Mouse (Mus musculus) embryonic facial prominence, embryonic 14.5 days (tissue): ENCODE data around the gene Mta1. TPM values are rescaled to one million over a fixed set of nuclear protein-coding genes. Genes with fewer than 3 reads are reported as not detected.
A peak's percentile ranks its signal among the peaks of the same experiment; 100 is the strongest.

ENCODE experiments used
- ATAC-seq: fragments of 200-750 bp; cut with Nextera tagmentation; 2 replicates; pipeline ENCODE4 v1.8.0; 2017; ENCODE audit warnings: low read depth, moderate number of reproducible peaks, moderate TSS enrichment
- DNase-seq: peaks from one replicate; pipeline ENCODE4 v3.0.0-alpha.2; 2015; ENCODE audit warnings: low spot score
- H3K27ac ChIP-seq: fragments of 300-500 bp; sonication (generic); replicated peaks from 2 replicates; pipeline ENCODE4 v1.5.1; 2014; ENCODE audit warnings: low read depth, mild to moderate bottlenecking, low read length, moderate library complexity
- H3K27me3 ChIP-seq: fragments of 300-500 bp; sonication (generic); replicated peaks from 2 replicates; pipeline ENCODE4 v1.6.1; 2014; ENCODE audit warnings: low read length; ENCODE audit not compliant: control insufficient read depth, insufficient read depth
- H3K36me3 ChIP-seq: fragments of 300-500 bp; sonication (generic); 2 replicates; pipeline ENCODE4 v1.6.1; 2014; ENCODE audit warnings: low read length, mixed read lengths; ENCODE audit not compliant: control insufficient read depth, insufficient read depth
- H3K4me1 ChIP-seq: fragments of 300-500 bp; sonication (generic); 2 replicates; pipeline ENCODE4 v1.6.1; 2014; ENCODE audit warnings: antibody characterized with exemption, low read length; ENCODE audit not compliant: control insufficient read depth, insufficient read depth
- H3K4me2 ChIP-seq: fragments of 300-500 bp; sonication (generic); 2 replicates; pipeline ENCODE4 v1.6.1; 2014; ENCODE audit warnings: low read depth, mild to moderate bottlenecking, low read length, moderate library complexity, mixed read lengths
- H3K4me3 ChIP-seq: fragments of 300-500 bp; sonication (generic); 2 replicates; pipeline ENCODE4 v1.5.1; 2014; ENCODE audit warnings: low read depth, mild to moderate bottlenecking, low read length
- H3K9ac ChIP-seq: fragments of 300-500 bp; sonication (generic); 2 replicates; pipeline ENCODE4 v1.6.1; 2014; ENCODE audit warnings: low read depth, mild to moderate bottlenecking, low read length, moderate library complexity, mixed read lengths
- H3K9me3 ChIP-seq: fragments of 300-500 bp; sonication (generic); 2 replicates; pipeline ENCODE4 v1.6.1; 2016; ENCODE audit warnings: low read length; ENCODE audit not compliant: control insufficient read depth
- WGBS: fragments of 180-500 bp; shearing (Covaris S2); extraction: QIAGEN DNeasy Blood & Tissue Kit; methylation state at CpG from one replicate; pipeline ENCODE4 v1.1.7; 2014; 5-methylcytosine and 5-hydroxymethylcytosine counted together
- polyA plus RNA-seq: library from polyadenylated mRNA; unstranded; fragments of >200 nt; fragmentation: Nextera tagmentation; extraction: Ambion mirVana; gene quantifications from 2 replicates; pipeline ENCODE4 v1.2.1, GENCODE M21; 2014

Gene Mta1
- polyA plus RNA-seq, 1 experiment from 2014 or later: 19.8 TPM

DNA sequence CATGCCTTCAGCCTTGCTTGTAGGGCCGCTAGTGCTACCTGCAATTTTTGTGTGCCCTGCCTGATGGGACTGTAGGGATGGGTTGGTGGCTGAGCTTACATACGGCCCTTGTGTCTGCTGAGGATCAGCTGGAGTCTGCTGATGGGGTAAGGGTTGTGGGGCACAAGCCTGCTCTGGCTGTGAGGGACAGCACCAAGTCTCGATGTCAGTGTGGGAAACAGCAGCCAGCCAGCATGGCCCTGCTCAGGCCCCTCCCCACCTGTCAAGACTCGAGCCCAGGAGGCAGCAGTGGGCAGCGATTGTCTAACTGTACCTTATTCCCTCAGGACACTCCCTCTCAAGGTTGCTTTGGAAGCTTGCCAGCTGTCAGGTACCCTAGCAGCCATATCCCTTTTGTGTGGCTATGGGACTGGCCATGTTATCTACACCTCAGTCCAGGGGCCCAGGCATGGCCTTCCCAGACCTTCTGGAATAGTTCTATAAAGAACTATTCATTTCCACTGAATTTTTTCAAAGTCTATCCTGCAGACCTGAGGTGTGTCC, 35.9 kb downstream of the Mta1 start:
- no peaks in the 10 kb centered on the region for H3K27me3 ChIP-seq
- peaks cover 97% of the 10 kb centered on the region for H3K36me3 ChIP-seq
- no peak overlapping the region for H3K9ac ChIP-seq
- WGBS: 56% methylated on average over 4 of the region's 5 CpGs
- no peak overlapping the region for H3K4me3 ChIP-seq
- no peaks in the 10 kb centered on the region for H3K9me3 ChIP-seq
- ATAC-seq: no peak; the same call in 1 of the 2 replicates
- H3K4me1 ChIP-seq: 0 out of 2 replicates have a peak, but pooled peaks cover under 1% of the 10 kb centered on the region
- no peak overlapping the region for H3K4me2 ChIP-seq
- H3K27ac ChIP-seq: no peak overlapping the region
- DNase-seq: no peak

DNA sequence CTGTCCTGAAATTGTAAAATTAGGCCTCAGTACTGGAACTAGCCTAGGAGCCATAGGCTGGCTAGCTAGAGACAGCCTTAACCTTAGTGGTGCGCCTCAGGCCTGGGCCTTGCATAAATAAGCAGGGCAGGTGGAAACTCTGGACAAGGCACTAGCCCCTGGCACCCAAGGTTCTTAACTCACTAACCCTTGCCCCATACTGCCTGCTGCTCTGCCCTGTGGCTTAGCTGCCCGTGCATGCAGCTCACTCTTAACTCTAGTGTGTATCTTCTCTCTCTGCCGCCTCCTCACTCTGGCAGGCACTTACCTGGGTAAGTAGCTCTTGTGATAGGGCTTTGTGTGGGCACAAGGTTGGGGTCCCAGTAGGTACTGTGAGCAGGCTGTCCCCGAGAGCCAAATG, 36.4 kb downstream of the Mta1 start:
- Histone ChIP-seq H3K4me1 (peaks cover 6% of the 10 kb centered on the region; the same call in 1 of the 2 replicates), H3K27me3 (no peaks in the 10 kb centered on the region), H3K4me3 (no peak overlapping the region), H3K9ac (no peak overlapping the region), H3K36me3 (peaks cover 91% of the 10 kb centered on the region), H3K9me3 (no peaks in the 10 kb centered on the region), H3K27ac (no peak overlapping the region), H3K4me2 (no peak overlapping the region)
- DNase-seq (no peak), ATAC-seq (no peak)
- WGBS: 100% methylated on average over 4 of the region's 4 CpGs

DNA sequence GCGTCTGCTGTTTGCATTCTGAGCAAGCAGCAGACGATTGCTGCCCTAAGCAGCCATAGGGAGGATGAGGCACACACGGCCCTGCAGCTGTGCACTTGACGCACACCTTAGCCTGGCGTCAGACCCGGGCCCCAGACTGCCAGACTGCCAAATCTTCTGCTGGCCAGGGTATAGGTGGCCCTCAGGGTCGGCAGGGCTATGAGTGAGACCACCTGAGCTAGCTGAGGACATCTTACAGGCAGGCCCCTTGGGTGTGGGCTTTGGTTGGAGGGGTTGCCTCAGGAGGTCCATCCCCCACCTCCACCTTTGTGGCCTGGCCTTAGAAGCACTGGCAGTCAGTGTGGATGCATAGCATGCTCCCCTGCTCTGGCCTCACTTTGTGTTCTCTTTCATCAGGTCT, 37.3 kb downstream of the Mta1 start:
- Histone ChIP-seq H3K27ac (no peak overlapping the region), H3K9ac (no peak overlapping the region), H3K27me3 (peaks cover 4% of the 10 kb centered on the region; the same call in 1 of the 2 replicates), H3K4me1 (peaks cover 8% of the 10 kb centered on the region; the same call in 1 of the 2 replicates), H3K4me3 (no peak overlapping the region), H3K36me3 (peaks cover 82% of the 10 kb centered on the region), H3K9me3 (no peaks in the 10 kb centered on the region), H3K4me2 (no peak overlapping the region)
- ATAC-seq (no peak), DNase-seq (no peak)
- 85% methylated on average over 7 of the region's 7 CpGs for WGBS

DNA sequence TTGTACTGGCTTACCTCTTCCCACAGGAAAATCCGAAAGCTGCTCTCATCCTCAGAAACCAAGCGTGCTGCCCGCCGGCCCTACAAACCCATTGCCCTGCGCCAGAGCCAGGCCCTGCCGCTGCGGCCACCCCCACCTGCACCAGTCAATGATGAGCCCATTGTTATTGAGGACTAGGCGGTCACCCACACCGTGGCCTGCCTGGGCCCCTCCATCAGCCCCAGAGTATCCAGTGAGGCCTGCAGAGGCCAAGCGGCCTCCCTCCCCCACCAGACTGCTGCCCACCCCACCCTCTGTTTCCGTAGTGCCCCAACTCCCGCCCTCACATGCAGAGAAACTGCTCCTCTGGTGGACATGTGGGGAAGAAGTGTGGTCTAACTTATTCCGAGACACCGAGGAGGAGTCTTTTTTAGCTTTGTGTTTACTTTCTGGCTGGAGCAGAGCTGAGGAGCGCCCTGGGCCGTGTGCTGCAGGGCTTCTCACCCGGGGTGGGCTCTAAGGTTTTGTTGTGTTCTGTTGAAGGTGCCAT, 38.5 kb downstream of the Mta1 start:
- Histone ChIP-seq H3K4me2 (no peak overlapping the region), H3K4me3 (no peak overlapping the region), H3K9me3 (no peaks in the 10 kb centered on the region), H3K9ac (no peak overlapping the region), H3K4me1 (peaks cover 8% of the 10 kb centered on the region; the same call in 1 of the 2 replicates), H3K36me3 (peaks cover 71% of the 10 kb centered on the region), H3K27me3 (peaks cover 15% of the 10 kb centered on the region), H3K27ac (no peak overlapping the region; the same call in 1 of the 2 replicates)
- 72% methylated on average over 15 of the region's 17 CpGs for WGBS
- ATAC-seq: no peak
- no peak for DNase-seq

DNA sequence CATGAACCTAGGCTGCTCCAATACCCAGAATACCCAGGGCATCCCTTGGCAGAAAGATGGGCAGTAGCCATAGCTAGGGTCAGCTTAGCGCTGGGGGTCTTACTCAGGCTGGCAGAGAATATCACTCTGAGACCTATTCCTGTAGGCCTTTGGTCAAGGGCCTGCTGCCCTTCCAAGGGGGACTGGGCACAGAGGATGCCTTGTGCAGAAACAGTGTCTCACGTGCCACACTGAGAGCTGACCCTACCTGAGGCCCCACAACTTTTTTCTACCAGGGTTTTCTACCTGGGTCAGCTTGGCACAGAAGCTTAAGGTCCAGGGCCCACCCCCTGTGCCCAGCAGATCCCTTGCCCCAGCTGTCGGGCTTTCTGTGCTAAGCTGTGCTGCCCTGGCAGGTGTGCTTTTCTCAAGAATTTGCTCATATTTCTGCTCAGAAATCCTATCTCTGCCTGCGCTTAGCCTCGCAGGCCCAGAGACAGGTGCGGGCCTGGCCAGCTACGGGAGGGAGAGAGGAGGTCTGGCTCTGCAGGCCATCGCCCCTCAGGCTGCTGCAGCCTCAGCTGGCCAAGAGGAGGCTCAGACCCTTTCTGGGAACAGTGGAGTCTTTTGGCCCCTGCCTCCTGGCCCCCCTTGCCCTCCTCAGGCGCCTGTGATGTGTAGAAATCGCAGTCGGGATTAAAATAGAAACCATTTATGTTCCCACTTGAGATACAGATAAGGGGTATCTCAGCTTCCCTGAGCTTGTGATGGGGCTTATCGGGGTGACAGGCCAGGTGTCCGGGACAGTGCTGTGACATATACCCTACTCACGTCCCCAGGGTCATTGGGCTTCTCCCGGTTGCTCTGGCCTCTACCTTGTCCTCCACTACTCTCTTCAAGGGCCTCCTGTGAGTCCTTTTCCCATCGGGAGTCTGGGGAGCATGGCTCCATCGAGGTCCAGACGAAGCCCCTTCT, 39.5 kb downstream of the Mta1 start:
- peaks cover 17% of the 10 kb centered on the region for H3K4me1 ChIP-seq
- WGBS: 88% methylated on average over 18 of the region's 18 CpGs
- peaks cover 23% of the 10 kb centered on the region for H3K27me3 ChIP-seq
- ATAC-seq: no peak
- DNase-seq: no peak
- H3K9ac ChIP-seq: no peak overlapping the region
- H3K4me2 ChIP-seq: no peak overlapping the region
- H3K9me3 ChIP-seq: no peaks in the 10 kb centered on the region
- no peak overlapping the region for H3K4me3 ChIP-seq
- no peak overlapping the region for H3K27ac ChIP-seq
- H3K36me3 ChIP-seq: peaks cover 61% of the 10 kb centered on the region

DNA sequence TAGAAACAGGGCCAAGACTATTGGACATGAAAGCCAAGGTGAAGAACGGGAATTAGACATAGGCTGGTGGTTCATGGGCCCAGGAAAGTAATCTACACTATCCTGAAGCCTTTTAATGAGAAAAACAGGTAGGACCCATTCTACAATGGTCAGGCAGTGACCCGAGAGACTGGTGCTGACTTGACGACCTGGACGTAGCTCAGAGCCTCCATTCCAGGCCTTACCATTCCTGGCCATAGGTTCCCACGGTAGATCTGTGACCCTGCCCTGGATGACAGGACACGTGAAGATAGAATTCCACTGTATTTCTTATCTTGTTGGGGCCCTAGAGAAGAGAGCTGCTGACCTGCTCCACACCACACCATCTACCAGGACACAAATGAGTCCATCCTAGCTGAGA, 40.2 kb downstream of the Mta1 start:
- peaks cover 23% of the 10 kb centered on the region for H3K4me1 ChIP-seq
- ATAC-seq: no peak
- H3K27ac ChIP-seq: no peak overlapping the region
- peaks cover 53% of the 10 kb centered on the region for H3K36me3 ChIP-seq
- no peak overlapping the region for H3K4me2 ChIP-seq
- no peak for DNase-seq
- peak overlapping the region; percentile 25; the same call in 1 of the 2 replicates for H3K9ac ChIP-seq
- H3K4me3 ChIP-seq: no peak overlapping the region
- 83% methylated on average over 6 of the region's 6 CpGs for WGBS
- no peaks in the 10 kb centered on the region for H3K9me3 ChIP-seq
- peaks cover 23% of the 10 kb centered on the region for H3K27me3 ChIP-seq

DNA sequence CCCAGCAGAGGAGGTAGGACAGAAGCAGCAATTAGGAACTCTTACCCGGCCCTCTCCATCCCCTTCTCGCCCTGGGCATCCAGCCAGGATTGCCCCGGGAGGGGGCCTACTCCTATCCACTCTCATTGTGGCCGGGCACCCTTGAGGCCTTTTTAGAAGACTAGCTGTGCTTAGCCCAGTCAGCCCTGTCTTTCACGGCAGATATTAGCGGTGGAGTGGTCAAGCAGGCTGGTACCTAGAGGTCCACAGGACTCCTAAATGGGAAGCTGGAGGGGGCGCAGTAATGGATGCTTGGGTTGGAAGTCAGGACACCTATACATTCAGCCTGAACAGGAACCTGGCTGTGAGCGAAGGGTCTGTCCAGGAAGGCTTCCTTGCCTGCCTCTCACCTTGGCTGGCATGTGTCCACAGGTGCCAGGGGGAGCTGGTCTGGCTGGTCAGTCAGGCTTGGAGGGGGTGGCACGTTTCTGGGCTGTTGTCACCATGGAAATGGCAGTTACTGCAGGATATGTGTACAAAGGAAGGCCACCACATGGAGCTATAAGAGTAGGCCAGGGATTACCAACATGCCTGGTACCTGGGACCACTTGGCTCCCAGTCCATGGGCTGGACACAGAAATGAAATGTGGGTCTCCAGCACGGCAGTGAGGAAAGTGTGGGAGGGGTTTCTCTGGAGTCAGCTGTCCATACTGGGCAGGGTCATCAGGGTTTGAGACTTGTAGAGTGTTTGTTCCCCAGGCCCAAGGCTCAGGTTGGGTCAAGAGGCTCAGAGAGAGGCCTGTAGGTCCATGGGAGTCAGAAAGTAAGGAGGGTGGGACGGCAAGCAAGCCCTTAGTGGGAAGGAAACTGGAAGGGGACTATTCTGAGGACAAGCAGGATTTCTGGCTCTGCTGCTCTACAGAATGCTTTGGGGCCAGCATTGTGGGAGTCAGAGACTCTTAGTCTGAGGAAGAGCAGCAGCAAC, 41.1 kb downstream of the Mta1 start:
- peak overlapping the region; percentile 34; the same call in 1 of the 2 replicates for H3K9ac ChIP-seq
- H3K27me3 ChIP-seq: peaks cover 23% of the 10 kb centered on the region
- peak overlapping the region; percentile 57 for H3K27ac ChIP-seq
- no peak for ATAC-seq
- no peaks in the 10 kb centered on the region for H3K9me3 ChIP-seq
- peaks cover 45% of the 10 kb centered on the region for H3K36me3 ChIP-seq
- peak overlapping the region; percentile 71 for H3K4me2 ChIP-seq
- H3K4me3 ChIP-seq: peak overlapping the region; percentile 48
- WGBS: 41% methylated on average over 11 of the region's 11 CpGs
- H3K4me1 ChIP-seq: peaks cover 23% of the 10 kb centered on the region
- no peak for DNase-seq
